Mouse (Mus musculus): ENCODE measurements around the gene Gmeb2.

Gmeb2 gene

DNA sequence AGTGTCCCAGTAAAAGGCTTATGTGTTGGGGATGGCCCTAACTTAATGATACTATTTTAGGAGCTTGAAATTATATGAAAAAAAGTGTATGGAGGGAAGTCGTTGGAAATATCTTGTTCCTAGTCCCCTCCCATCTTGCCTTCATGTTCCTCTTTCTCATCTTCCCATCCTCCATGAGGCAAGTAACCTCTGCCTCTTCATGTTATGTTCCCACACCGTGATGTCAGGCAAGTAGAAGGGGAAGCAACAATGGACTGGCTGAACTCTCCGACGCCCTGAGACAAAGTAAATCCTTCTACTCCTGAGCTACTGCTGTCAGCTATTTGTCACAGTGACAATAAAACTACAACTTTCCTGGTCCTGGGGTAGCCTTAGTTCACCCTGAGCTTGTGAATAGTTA, 13.2 kb downstream of the Gmeb2 start:
- no peak for DNase-seq (ENCODE audit: low spot score)

DNA sequence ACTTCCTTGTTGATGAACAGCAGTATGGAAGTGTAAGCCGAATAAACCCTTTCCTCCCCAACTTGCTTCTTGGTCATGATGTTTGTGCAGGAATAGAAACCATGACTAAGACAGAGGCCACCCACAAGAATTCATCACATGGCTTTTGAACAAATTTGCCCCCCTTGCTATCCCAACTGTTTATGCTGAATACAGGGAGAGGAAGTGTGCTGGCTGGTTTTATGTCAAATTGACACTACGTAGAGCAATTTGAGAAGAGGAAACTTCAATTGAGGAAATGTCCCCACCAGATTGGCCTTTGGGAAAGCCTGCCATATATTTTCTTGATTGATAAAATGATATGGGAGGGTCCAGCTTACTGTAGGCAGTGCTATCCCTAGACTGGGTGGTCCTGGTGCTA, 14.0 kb downstream of the Gmeb2 start:
- DNase-seq (ENCODE audit: low spot score) = no peak

DNA sequence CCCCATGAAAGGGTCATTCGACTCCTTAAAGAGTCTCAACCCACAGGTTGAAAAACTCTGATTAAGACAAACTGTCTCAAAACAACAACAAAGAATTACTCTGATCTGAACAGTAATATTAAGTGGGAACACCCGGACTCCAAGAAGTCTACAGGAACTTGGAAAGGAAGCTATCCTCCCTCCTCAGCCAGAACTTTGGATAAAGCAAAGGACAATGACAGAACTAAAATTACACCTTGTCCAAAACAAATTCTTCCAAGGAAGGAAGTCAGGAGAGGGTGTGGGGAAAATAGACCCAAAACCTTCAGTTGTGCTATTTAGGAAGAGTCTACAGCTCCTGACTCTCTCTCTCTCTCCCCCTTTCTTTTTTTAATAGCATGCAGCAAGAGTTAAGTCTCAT, 15.7 kb downstream of the Gmeb2 start:
- no peak for DNase-seq (ENCODE audit: low spot score)

DNA sequence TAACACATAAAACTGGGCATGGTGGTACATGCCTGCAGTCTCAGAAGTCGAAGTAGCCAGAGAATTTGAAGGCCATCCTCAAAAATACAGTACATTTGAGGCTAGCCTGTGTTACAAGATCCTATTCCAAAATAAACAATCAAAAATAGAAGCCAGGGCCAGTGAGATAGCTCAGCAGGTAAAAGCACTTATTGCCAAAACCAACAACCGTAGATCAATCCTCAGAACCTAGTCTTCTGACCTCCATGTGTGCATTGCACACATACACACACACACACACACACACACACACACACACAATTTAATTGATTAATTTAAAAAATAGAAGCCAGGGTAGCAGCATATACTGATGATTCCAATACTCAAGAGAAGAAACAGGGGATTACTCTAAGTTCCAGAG, 21.0 kb downstream of the Gmeb2 start:
- DNase-seq (ENCODE audit: low spot score) = no peak

DNA sequence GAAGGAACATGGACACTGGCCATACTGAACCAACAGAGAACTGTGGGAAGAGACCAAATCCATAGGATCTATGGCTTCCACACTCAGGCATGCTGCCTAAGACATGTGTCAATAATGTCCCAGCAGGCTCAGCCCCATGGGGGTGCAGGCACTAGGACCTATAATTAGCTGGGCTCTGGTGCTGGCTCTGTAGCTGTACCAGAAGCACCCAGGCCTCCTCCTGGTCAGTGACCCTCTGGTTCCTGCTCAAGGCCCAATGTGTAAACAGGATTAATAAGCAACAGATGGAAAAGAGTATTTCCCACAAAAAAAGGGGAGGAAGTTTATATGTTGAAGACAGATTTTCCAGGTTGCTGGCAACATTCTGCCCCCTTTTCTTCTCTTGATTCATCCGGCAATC, 34.6 kb downstream of the Gmeb2 start:
- no peak for DNase-seq (ENCODE audit: low spot score)

DNA sequence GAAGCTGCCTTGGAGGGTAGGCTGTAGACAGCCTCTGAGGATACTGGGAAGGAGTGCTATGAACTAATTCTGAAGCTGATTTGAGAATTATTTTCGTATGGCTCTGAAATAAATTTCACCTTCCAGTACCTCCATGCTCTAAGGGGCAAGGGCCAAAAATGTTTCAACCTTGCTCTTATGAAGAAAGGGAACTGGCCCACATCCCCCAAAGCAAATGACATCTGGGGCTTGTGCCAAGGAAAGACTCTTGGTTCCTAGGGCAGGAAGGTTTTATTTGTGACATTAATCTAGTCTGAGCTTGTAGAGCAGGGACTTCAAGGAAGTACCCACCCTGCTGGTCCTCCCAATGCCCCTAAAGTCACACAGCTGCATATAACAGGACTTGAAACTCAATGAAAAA, 36.0 kb downstream of the Gmeb2 start:
- no peak for DNase-seq (ENCODE audit: low spot score)

DNA sequence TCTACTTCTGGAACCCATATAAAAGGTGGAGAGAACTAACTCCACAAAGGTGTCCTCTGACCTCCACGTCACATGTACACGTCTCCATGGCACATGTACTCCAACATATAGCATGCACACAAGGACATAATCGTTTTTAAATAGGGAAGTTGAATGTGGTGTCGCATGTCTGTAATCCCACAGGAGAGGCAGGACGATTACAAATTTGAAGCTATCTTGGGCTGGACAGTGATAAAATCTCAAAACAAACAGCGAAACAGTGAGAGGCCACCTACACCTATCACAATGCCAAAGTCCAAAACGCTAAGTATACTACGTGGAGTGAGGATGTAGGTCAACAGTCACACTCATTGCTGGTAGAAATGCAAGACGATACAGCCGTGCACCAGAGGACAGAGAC, 38.6 kb downstream of the Gmeb2 start:
- DNase-seq (ENCODE audit: low spot score) = no peak

DNA sequence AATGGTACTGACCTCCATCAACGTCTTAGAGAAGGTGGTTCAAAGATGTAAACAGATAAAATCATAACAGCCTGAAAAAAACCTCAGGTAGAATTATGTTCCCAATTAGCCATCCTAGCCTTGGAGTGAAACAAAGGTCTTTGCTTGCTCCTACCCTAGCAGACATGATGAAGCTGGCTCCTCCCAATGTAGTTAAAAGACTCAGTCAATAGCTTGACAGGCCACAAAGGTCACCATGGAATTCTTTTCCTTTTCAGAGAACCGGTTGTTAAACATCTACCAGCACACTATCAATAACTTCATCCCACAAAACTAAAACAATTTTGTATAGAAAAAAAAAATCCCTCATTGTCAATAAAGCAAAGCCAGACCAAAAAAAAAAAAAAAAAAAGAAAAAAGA, 42.8 kb downstream of the Gmeb2 start:
- no peak for DNase-seq (ENCODE audit: low spot score)

DNA sequence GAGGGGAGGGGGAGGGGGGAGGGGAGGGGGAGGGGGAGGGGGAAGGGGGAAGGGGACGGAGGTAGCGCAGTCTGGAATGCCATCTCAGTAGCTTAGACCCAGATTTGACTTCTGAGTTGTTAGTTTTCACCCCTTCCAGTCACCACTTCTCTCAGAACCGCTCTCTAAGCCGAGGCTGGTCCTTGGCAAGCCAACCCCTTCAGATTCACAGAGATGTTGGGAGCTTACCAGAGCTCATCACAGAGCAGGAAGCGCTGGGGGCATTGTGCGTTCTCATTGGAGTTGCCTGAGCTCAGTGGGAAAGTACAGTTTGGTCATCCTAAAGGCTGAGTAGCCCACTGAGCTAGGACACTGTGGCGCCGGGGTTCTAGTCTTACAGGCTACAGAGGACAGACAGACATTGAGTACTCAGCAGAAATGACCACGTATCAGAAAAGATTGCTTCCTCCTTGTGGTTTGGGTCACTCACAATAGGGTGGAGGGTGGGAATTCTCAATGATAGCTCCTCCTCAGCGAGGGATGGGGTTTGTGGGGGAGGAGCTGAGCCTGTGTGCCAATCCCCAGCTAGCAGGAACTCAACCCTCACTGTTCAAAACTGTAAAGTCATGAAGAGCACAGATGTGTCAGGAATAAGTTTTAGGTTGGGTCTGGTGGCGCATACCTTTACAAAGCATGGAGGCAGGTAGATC, 44.0 kb downstream of the Gmeb2 start:
- DNase-seq (ENCODE audit: low spot score) = no peak

DNA sequence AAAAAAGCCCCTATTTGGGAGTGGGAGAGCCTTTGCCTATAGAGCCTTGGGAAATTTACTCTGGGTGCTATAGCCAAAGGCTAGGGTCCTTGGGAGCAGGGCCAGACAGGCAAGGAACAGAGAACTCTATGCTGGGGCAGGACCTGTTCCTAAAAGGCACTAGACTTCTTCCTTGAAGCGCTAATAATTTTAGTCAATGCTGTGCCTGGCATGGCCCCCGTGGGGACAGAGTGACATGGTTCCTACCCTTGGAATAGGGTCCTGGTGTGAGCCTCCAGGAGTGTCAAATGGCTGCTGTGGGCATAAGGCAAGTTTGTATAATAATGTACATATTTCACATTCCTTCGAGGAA, 45.5 kb downstream of the Gmeb2 start:
- no peak for DNase-seq (ENCODE audit: low spot score)

DNA sequence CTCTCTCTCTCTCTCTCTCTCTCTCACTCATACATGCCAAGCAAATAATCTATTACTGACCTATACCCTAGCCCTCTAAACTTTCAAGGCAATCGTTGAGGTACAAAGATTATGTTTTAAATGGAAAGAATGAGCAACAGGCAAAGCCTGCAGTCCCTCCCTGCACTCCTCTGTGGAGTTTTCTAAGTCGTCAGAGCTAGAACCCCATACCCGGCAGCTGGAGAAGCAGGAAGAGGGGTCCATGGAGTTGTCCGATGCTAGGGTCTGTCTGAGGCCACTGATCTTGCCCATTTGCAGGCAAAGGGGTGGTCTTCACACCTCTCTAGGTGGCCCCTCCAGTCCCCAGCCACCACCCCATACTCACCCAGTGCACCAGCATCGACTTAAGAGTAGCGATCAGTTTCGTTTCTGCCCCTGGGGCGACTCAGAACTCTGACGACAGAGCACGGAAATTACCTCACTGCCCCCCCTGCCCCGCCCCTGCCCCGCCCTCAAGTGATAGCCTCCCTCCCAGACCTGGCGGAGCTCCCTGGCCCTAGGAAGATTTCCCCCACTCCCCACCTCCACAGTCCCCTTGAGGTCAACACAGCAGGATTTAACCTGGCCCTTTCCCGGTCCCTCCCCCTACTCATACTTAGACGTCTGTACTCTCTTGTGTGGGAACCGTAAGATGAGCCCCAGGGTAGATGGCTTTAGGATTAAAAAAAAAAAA, 46.1 kb downstream of the Gmeb2 start, which contains the start of gene Helz2:
TSS of gene Helz2 (minus strand) at position 426 of the 712 bp plus-strand sequence.
- DNase-seq (ENCODE audit: low spot score) = no peak

DNA sequence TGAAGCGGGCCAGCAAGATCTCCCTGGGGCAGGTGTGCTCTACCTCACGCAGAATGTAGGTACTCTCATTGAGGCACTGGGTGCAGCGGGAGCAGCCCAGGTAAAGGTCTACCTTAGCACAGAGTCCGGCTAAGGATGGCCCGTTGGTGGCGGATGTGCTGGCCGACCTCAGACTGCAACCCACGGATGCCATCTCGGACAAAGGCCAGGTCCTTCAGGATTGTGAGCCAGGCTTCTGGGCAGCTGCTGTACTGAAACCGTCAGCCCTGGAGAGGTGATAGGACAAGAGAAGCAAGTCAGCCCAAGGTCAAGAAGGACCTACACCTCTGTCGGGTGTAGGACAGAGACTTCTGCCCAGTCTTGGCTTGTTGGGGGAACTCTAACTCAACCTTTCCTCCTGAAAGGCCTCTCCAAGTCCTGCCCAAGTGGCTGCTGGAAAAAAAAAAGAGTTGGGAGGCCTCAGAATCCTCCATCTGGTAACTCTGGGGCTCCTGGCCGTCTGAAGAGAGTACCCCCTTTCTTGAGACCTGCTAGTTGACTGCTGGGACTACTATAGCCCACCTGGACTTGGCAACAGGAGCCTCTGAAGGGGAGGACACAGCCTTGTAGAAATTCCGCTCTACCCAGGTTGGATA, 46.9 kb downstream of the Gmeb2 start:
- no peak for DNase-seq (ENCODE audit: low spot score)

DNA sequence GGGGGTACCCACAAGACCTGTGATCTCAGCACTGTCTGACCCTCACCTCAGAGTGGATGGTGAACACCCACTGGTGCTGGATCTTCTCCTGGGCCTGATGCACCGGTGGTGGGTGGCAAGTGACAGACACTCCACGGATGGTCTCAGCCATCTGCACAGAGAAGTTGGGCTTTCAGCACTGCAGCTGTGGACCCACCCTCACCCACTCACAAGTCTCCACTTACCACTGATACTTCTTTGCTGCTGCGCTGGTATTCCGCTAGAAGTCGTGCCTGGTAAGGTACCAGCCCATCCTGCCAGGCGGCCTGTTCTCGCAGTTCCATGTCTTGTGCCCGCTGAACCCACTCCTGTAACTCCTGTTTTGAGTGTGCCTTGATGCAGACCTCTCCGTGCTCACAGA, 48.6 kb downstream of the Gmeb2 start:
- DNase-seq (ENCODE audit: low spot score) = no peak

DNA sequence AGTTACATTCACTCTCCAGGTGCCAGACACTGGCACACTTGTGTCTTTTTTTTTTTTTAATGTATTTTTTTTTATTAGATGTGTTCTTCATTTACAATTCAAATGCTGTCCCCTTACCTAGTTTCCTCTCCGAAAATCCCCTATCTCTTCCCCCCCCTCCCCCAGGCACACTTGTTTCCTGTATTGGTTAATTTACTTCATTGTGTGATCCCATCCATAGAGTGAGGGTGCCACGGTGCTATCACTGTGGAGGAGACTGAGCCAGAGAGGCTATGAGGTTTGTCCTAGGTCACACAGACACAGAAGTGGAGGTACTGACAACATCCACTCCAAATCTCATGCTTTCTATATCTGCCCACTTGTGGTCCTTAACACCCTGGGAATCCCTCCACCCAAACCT, 49.0 kb downstream of the Gmeb2 start:
- no peak for DNase-seq (ENCODE audit: low spot score)

DNA sequence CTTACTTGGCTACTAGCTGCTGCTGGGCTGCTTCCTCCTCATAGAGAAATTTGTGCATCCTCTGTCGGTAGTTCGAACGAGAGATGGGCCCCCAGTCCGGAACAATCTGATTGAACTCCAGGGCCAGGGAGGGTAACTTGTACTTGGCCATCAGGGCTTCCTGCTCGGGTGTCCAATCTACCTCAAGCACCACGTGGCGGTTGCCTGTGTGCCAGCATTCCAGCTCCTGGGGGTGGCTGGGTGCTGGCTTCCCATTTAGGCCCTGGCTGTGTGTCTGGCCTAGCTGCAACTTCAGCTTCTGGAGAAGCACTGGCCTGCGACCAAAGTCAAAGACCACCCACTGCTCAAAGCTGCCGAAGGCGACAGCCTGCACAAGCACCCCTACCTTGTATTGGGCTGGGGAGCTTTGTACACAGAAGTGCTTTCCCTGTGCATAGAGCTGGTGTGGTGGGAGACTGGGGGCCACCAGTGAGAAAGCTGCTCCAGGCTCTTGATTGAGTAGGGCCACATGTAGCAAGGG, 49.7 kb downstream of the Gmeb2 start:
- DNase-seq (ENCODE audit: low spot score) = no peak

DNA sequence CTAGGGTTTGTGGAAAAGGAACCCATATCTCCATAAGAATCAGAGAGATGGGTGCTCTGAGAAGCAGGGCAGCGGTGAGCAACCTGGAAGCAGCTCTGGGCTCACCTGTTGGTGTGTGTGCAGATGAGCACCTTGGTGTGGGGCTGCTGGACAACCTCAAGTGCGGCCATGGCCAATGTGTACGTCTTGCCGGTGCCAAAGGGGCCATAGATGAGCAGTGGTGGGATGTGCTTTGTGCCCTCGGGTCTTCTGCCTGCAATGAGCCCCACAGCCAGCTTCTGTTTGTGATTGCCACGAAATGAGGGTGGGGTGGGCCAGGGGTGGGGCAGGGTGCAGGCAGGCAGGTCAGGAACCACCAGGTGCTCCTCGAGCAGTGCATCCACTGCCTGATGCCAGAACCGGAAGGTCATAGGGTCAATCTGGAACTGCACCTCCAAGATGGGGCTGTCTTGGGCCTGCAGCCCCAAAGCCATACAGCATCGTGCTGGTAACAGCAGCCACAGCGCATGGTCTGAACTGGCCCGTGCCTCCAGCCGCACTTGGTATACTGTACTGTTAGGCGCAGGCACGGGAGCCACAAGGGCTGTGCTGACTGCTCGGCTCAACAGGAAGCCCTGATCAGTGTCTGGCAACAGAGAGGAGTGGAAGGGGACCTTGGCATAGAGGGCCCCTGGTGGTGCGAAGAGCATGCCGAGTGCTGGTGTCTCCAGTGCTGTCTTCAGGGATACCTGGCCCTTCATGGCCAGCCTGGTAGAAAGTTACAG, 50.4 kb downstream of the Gmeb2 start:
- no peak for DNase-seq (ENCODE audit: low spot score)

DNA sequence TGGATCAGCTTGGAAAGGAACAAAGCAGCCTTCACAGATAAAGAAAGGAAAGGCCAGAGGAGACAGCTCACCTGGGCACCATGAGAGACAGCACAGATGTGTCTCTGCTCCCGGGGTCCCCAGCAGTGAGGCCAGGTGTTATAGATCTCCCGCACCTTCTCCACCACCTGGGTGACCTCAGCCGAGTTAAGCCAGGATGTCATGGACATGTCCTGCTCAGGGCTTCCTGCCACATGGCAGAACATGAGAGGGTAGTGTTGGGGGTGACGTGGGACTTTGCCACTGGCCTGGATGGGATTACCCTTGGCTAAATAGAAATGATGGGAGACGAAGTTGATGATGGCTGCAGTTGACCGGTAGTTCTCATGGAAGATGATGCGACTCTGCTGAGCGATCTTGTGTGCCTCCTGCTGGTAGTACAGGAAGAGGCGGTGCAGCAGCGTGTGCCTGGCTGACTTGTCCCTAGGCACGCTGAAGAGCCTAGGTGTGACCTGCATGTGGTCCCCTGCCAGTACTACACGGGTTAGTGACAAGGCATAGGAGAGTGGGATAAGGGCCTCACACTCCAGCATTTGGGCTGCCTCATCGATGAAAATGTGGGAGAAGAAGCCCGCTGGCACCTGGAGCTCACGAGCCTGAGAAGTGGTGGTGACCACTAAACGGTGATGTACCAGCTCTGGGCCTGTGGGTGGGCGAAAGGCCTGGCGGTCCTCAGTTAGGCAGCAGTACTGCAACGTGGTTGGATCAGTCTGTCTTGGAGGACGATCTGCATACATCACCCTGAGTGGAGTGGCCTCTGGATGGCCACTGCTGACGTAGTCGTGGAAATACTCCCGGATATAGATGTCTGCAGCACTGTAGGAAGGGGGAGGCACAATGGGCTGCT, 51.9 kb downstream of the Gmeb2 start:
- DNase-seq (ENCODE audit: low spot score) = no peak

DNA sequence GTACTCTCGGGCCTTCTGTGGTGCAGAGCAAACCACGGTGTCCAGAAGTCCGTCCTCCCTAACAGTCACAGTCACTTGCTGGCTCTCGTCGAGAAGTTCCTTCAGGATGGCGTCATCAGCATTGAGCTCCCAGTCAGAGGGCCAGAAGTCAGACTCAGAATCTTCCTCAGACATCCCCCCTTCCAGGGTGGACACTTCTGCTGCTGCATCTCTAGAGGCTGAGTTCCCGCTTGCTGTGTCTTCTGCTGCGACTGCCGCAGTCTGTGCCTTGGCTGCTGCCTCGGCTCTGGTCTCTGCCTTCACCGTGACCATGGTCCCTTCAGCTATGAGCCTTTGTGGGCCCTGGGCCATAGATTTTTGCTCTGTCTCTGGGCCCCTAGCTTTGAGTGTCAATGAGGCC, 53.2 kb downstream of the Gmeb2 start:
- DNase-seq (ENCODE audit: low spot score) = no peak

DNA sequence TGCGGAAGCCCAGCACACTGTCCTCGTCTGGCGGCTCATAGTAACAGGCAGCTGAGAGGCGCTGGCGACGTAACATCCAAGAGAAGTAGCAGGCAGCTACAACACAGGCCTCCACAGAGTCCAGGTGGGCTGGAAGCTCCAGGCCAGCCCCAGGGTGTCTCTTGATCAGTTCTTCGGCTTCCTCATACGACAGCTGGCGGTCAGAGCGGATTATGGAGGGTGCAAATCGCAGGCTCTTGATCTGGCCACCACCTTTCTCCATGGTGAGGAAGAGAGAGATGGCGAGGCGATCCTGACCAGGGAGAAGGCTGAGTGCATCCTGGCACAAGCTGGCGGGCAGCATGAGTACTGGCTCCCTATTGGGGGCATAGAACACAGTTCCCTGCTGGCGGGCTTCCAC, 54.4 kb downstream of the Gmeb2 start:
- no peak for DNase-seq (ENCODE audit: low spot score)

DNA sequence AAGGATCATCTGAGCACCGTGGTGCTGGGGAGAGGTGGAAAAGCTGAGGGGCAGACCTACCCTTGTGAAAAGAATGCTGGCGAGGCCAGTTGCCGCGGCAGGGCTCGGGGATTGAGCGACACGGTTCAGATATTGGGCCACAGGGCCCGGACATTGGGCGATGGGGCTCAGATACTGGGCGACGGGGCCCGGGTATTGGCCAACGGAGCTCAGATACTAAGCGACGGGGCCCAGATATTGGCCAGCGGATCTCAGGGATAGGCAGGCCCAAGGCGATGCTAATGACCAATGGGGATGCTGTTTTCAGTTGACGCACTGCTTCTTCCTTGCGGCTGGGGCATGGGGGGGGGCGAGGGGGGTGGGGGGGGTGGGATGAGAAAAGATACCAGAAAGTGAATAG, 56.7 kb downstream of the Gmeb2 start:
- no peak for DNase-seq (ENCODE audit: low spot score)

DNA sequence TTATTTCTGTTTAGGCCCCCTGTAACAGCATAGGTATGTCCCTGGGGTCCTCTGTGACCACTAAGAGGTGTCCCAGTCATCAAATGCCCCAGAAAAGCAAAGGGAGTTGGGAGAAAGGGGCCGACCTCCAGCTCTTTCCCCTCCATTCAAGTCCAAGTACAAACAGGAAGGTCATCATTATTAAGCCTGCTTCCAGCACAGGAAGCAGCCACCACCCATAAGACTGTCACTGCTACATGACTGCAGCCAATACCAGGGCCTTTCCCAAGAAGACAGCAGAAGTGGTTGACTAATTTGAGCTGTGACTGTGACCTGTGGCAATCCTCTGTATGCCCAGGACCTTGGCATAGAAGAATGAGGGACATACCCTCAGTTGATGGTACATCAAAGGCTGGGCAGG, 59.5 kb downstream of the Gmeb2 start:
- DNase-seq (ENCODE audit: low spot score) = no peak

DNA sequence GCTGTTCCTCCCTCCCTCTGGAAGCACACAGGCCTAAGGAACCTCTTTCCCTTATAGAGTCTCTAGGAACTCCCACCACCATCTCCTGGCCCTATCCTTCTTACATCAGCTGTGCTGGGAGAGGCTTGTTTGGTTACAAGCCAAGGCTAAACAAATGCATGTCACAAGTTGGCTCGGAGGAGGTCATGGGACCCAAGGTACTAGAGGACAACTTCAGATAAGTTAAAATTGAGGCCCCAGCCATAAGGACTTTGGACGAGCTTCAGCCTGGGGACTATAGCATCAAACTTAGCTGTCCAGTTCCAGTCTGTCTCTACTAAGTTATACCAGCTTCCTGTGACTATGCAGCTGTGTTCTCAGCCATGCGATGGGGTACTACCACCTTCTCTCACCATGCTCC, 60.7 kb downstream of the Gmeb2 start:
- no peak for DNase-seq (ENCODE audit: low spot score)
